Mouse (Mus musculus) myocyte (in vitro differentiated cells): ENCODE measurements around the gene Obscn.

Experiments
- TCF12 ChIP-seq: IDR thresholded peaks from one replicate; pipeline ENCODE4 v1.6.1; 2011; ENCODE audit warnings: mild to moderate bottlenecking, control low read depth; ENCODE audit not compliant: poor library complexity, insufficient read depth, severe bottlenecking
- USF1 ChIP-seq: IDR thresholded peaks from one replicate; pipeline ENCODE4 v1.6.1; 2011; ENCODE audit warnings: low read depth, mild to moderate bottlenecking, control low read depth, moderate library complexity

DNA sequence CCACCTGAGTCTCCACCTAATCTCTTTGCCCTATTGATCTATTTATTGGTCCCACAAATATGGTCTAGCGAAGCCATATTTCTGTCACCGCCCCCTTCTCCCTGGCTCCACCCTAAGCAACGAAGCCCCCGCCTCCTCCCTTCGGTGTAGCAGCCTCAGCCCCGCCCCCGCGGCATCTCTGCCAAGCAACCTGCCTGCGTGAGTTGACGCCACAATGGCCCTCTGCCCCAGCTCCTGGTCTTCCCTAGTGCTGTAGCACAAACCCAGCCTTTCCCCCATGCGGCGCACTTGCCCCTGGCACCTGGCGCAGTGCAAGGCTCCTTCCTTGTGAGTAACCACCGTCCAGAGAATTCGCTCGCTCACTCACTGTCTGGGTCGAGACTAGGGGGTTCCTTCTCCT, 172.7 kb downstream of the Obscn start:
- TF ChIP-seq USF1 (no peak), TCF12 (no peak)
